Mouse (Mus musculus) lung, postnatal 14 days (tissue): ENCODE data around the gene Adal.

Experiments
- DNase-seq: peaks from one replicate; pipeline ENCODE4 v3.0.0; 2021

Adal gene

DNA sequence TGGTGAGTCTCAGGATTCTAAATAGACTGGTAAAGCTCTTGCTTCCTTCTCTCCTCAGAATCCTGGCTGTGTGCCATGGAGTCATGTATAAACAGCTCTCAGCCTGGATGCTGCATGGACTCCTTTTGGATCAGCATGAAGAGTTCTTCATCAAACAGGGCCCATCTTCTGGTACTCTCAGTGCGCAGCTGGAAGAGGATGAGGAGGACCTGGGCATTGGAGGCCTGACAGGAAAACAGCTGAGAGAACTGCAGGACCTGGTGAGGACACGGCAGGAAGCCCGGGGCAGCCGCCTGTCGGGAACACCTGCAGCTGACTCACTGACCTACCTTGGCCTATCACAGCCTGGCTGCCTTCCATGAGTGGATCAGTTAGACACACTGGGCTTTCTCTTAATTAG, 43.2 kb downstream of the Adal start:
- DNase-seq = no peak

DNA sequence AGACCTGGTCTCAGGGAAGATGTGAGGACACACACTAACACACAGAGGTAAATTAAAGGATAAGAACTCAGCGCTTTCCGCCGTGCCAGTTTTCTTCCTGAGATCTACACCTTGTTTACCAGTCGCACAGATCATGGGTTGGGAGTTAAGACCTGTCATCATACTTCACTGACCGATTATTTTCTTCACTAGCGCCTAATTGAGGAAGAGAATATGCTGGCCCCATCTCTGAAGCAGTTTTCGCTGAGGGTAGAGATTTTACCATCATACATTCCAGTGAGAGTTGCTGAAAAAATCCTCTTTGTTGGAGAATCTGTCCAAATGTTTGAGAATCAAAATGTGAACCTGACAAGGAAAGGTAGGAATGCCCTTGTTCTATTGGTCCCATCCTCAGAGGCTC, 43.9 kb downstream of the Adal start:
- DNase-seq = no peak

DNA sequence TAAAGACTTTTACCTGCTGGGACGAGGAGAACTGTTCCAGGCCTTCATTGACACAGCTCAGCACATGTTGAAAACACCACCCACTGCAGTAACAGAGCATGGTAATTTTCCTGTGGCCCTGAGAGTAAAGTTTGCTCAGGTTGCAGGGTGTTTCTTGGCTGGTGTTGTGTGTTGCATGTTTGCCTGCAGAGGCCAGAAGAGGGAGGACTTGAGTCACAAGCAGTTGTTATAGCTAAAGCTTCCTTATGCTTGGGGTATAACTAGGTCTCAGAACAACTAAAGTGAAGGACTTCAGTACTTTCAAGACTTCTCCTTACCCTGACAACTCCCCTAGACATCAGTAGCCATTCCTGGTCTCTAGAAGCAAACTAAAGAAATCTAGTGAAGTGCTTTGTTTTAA, 48.3 kb downstream of the Adal start:
- DNase-seq = no peak

DNA sequence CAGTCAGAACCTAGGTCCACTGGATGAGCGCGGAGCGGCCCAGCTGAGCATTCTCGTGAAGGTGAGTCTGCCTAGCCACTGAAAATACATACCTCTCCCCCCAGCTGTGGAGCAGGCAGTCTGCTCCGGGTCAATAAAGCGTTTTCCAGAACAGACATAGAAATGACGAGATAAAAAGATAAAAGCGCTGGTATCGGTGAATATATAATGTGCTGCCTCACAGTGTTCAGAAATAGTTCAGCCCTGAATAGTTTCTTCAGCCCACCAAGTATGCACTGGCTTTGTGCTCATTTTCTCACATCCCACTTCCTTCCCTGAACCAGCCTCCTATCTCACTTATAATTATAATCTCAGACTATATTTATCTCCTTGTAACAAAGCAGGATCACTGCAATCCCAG, 55.2 kb downstream of the Adal start:
- DNase-seq = no peak

DNA sequence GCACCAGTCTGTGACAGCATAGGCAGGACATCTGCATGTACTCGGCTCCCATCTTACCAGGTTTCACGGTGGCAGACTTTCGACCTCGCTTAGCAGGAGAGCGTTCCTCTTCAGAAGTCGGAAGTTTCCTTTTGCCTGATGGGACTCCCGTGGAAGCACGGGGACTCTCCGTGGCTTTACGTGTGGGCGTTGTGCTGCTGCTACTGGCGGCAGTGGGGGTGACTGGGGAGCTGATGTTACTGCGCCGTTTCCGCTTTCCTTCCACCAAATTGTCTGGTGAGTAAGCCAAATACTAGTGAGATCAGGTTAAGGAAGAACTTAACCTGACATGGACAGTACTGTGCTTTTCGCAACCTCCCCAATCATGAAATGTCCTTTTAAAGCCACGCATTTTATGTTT, 64.0 kb downstream of the Adal start:
- no peak for DNase-seq
